Mouse (Mus musculus): Measurements from ENCODE around the gene Col1a2.

DNA sequence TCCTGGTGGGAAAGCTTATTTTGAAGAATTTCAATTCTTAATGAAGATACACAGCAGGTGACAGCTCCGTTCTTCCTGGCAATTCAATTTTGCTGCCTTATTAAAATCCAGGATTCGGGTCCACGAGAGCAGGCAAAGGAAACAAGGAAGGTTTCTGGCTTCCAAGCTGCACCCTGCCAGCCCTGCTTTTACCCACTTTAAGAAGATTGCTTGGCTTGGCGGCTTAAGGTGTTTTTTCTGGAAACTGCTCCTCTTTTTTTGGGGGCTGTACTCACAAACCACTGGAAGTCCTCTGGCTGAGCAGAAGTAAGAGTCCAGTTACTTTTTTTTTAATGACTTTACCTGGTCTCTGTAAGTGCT is 21.1 kb upstream of the Col1a2 start:
- no peak for TF ChIP-seq CTCF (IDR thresholded peaks at IDR 0.05; ENCODE audit: insufficient read depth, low read depth, low read length)
- TF ChIP-seq POLR2A (IDR thresholded peaks at IDR 0.05; ENCODE audit: insufficient read depth, low read depth, low read length) = no peak
